Mouse (Mus musculus) CD4-positive, CD25-positive, alpha-beta regulatory T cell (primary cell): ENCODE measurements around the gene Bsx. TPM values are rescaled to one million over a fixed set of nuclear protein-coding genes. Genes with fewer than 3 reads are reported as not detected.

Source experiments
- polyA plus RNA-seq: library from polyadenylated mRNA; unstranded; fragments of 100-300 nt; shearing (Covaris generic); gene quantifications from one replicate; pipeline ENCODE4 v1.2.1, GENCODE M21; 2017

Bsx gene
- 0.06 TPM for polyA plus RNA-seq

DNA sequence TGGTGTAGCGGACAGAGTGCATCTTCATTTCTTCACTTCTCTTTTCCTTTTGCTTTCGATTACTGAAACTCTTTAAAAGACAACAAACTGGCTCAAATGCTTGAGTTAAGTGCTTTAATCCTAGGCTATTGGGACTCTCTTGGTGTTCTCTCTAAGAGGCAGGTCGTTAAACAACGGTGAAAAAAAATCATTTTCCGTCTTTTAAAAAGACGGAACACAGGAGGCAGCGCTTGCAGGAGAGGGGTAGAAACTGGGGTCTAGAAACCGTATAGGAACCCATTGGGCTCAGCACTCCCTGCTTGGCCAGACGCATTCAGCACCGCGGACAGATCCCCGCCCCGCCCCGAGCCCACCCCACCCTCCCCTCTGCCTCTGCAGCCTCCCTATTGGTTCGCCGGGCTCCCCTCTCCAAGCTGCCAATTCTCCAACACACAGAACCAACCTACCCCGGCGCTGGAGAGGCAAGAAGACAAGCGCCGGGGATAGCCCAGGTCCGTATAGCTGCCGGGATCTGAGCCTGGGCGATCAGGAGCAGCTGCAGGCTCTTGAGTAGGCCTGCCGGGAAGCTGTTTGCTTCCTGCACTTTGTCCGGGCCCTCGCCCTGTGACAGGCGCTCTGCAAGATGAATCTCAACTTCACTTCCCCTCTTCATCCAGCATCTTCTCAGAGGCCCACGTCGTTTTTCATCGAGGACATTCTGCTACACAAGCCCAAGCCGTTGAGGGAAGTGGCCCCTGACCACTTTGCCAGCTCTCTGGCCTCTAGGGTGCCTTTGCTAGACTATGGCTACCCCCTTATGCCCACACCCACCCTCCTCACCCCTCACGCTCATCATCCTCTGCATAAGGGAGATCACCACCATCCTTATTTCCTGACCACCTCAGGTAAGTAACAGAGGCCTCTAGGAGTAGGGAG lies at the start of gene Bsx:
TSS of gene Bsx (plus strand) at position 572 of the 915 bp plus-strand sequence.

Other genes starting within 250 kb of the Bsx start
- not detected for gene Gm21915, start 203.5 kb upstream of the Bsx start, polyA plus RNA-seq
- gene Clmp, start 188.2 kb upstream of the Bsx start, polyA plus RNA-seq: 0.10 TPM
- gene Hspa8, start 73.1 kb upstream of the Bsx start, polyA plus RNA-seq: 1,561 TPM
- gene Jhy, start 90.0 kb downstream of the Bsx start, polyA plus RNA-seq: not detected
- 1.3 TPM for gene Crtam, start 130.5 kb downstream of the Bsx start, polyA plus RNA-seq